ENCODE assay signal across 1 mouse cellular context in the genomic region with DNA sequence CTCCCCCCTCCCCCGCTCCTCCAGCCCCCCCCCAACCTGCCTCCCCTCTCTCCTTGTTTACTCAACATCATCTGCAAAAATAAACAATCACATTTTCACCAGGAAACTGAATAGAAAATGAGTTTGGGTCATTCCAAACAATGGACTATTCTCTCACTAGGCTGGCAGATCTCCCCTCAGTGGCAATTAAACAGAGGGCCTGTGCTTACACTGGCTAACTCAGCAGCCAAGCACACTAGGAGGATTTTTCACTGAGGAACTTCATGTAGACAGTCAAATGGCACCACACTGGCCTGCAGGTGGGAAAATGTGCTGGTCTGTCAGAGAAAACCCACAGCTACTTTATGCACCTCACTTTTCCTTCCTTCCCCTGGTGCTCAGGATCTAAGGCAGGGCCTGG.
TF ChIP-seq lines count a peak whose summit lies in the region.

No protein-coding gene starts in this region.

TF ChIP-seq in CH12.LX, 34 proteins besides CTCF, POLR2A, EP300 and RAD21 (continued from another document):
- TF ChIP-seq MEF2A (IDR thresholded peaks at IDR 0.05; ENCODE audit: borderline replicate concordance, low read depth, low read length) (no peak), PAX5 (IDR thresholded peaks at IDR 0.05; ENCODE audit: low read length) (no peak), IRF4 (IDR thresholded peaks at IDR 0.05; ENCODE audit: low read depth, low read length) (no peak), ZKSCAN1 (IDR thresholded peaks at IDR 0.05; ENCODE audit: borderline replicate concordance, low read depth, low read length) (no peak), NRF1 (IDR thresholded peaks at IDR 0.05; ENCODE audit: low read depth, low read length) (no peak), MXI1 (IDR thresholded peaks at IDR 0.05; ENCODE audit: low read depth, low read length) (peak; percentile 34; the same call in 1 of the 2 replicates), NELFE (IDR thresholded peaks at IDR 0.05; ENCODE audit: low read depth, low read length) (no peak), RCOR1 (conservative IDR thresholded peaks at IDR 0.05; ENCODE audit: low read depth, low read length) (no peak)
